Mouse (Mus musculus): ENCODE results near the gene Stau1.

The Stau1 gene

DNA sequence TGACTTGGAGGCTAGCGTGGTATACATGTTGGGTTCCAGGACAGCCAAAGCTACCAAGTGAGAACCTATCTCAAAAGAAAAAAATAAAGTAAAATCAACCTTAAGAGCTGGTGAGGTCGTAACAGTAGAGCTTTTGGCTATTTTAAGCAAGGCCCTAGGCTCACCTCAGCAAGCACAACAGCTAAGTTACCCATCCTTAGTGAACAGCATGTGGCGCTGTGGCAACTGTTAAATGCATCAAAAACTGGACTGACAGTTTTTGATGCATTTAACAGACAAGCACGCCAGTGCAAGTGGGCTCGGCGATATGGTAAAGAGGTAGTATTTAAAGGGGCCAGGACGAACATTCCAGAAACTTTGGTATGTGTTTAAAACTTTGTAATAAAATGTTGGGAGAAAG, 5.2 kb downstream of the Stau1 start:
- DNase-seq (ENCODE audit: low spot score in 2 of 2): no peak

DNA sequence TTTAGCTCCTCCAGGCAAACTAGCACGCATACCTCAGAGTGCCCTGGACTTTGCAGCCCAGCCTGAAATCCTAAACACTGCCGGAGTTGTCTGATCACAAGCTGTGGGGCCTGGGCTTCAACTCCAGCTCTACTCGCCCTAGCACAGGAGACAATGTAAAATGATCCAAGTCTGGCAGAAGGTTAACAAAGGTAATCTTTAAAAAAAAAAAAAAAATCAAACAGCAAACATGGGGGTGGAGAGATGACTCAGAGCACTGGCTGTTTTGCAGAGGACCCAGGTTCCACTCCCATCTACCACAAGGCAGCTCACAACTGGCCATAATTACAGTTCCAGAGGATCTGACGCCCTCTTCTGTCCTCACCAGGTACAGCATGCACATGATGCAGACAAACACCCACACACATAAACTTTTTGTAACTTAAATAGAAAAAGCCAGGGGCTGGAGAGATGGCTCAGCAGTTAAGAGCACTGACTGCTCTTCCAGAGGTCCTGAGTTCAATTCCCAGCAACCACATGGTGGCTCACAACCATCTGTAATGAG, 12.7 kb downstream of the Stau1 start:
- no peak for DNase-seq (ENCODE audit: low spot score in 2 of 2)

GRCm38 (mm10) chr2:166980161-166980560, 15.9 kb downstream of the Stau1 start:
- no peak for DNase-seq (ENCODE audit: low spot score in 2 of 2)

- DNase-seq (ENCODE audit: low spot score in 2 of 2): no peak
These were observed 18.6 kb downstream of the Stau1 start for GRCm38 (mm10) chr2:166977490-166977889.

- DNase-seq (ENCODE audit: low spot score in 2 of 2): no peak
These were observed 19.7 kb downstream of the Stau1 start for GRCm38 (mm10) chr2:166976356-166976755.

GRCm38 (mm10) chr2:166974177-166974872, 21.8 kb downstream of the Stau1 start:
- no peak for DNase-seq (ENCODE audit: low spot score in 2 of 2)

GRCm38 (mm10) chr2:166973153-166973552, 22.9 kb downstream of the Stau1 start:
- no peak for DNase-seq (ENCODE audit: low spot score in 2 of 2)

DNA sequence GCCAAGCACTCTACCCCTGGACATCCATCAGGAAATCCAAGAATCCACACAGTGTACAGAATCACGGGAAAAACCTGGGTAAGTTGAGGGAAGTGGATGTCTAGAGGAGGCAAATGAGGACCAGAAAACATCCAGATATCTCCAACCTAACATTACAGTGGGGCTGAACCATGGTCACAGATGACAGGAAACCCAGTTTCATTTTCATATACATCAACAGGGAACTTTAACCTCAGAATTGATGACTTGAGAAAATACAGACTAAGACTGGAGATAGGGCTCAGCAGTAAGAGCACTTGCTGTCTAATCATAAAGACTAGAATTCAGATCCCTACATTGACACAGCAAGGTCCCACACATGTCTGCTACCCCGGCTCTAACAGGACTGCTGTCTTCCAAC, 31.3 kb downstream of the Stau1 start:
- DNase-seq (ENCODE audit: low spot score in 2 of 2): no peak

DNA sequence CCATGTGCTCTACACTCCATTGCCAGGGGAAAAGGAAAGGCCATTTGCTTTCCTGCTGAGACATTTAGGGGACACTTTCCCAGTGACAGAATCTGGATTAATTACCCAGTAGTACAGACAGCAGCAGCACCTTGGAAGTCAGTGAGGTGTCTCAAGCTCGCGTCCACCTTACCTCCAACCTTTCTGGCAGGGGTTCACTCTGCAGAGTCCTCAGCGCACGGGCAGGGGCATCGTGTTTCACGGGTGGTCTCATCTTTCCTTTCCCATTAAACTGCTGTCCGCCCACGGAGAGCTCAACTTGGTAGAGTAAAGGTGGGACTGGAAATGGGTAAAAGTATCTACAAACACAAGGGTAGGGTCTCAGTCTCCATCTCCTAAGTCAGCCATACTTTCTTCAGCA, 32.8 kb downstream of the Stau1 start:
- no peak for DNase-seq (ENCODE audit: low spot score in 2 of 2)

GRCm38 (mm10) chr2:166960648-166961330, 35.3 kb downstream of the Stau1 start:
- no peak for DNase-seq (ENCODE audit: low spot score in 2 of 2)

DNA sequence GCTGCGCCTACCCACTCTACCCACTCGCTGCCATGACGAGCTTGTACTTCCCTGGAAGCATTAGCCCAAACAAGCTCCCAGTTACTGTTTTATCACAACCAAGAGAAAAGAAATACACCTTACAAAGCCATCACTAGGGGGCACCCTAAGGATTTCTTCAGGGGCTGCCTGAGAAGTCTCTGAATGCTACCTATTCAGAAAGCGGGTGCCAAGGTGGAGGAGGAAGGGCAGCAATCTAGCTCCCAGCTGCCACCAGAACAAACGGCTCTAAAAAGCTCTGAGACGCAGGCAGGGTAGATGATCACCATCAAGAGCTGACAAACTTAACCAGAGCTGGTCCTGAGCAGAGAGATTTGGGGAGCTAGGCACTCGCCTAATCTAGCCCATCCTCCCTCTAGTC, 39.3 kb downstream of the Stau1 start:
- no peak for DNase-seq (ENCODE audit: low spot score in 2 of 2)

DNA sequence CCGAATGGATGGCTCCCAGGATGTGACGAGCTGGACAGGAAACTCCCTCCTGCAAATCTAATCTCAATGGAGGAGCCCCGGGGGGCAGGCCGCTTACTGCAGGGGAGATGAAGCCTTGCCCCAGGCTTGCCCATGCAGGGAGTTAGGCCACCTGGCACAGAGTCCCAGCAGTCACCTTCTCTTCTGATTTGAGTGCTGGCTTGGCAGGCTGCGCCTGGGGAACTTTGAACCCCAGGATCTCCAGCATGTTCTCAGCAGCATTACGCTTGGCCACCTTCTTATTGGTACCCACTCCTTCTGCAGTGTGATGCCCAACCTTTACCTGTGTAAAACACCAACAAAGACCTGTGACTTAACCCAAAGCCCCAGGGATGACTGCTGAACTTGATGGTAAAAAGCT, 43.9 kb downstream of the Stau1 start:
- no peak for DNase-seq (ENCODE audit: low spot score in 2 of 2)

DNA sequence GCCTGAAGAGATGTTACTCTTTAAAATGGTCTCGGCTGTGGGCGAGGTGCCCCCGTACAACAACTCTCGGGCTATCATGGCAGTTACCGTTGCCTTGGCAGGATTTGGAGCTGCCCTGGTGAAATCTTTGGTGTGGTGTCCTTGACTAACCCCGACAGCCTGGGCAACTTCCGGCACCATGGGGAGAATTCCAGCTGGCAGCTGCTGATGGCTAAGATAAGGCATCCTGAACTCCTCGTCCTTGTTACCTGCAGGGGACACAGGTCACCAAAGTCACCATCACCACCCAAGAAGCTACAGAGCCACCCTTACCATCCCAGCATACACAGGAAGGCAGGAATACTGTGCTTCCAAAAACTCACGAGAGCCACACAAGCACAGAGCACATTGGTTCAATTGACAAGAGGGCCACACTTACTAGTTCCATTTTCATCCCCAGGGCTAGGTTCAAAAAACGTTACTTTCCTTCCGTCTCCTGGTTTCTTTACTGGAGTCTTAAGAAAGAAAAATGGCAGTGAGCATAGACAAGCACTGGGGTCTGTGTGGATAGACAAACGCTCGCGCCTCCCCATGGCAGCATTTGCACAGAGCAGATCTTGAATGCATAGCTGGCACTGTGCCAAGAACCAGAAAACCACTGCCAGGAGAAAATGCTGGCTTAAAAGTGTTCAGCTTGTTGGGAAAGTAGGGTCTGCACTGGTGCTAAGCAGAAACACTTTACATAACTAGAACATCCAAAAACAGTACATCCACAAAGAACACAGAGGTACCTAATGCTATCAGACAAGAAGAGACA, 45.0 kb downstream of the Stau1 start:
- DNase-seq (ENCODE audit: low spot score in 2 of 2): no peak

DNA sequence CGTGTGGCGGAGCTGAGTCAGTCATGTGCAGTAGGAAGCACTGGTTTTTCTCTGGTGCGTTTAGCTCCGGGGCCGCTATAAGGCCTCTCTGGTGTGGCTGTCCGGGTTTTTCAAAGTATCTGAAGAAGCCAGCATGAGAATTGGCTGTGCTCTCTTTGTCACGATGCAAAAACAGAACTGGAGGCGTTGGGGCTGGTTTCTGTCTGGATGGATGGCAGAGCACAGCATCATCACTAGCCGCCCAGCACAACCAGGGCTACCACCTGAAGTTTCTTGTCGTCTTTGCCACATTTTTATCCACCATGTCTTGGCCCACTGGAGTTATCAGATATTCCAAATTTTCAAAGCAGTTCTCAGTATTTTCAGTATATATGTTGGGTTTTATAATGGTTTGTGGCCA, 47.2 kb downstream of the Stau1 start:
- no peak for DNase-seq (ENCODE audit: low spot score in 2 of 2)

GRCm38 (mm10) chr2:166948246-166948645, 47.9 kb downstream of the Stau1 start:
- DNase-seq (ENCODE audit: low spot score in 2 of 2): no peak

GRCm38 (mm10) chr2:166945456-166945855, 50.6 kb downstream of the Stau1 start:
- no peak for DNase-seq (ENCODE audit: low spot score in 2 of 2)

- no peak for DNase-seq (ENCODE audit: low spot score in 2 of 2)
These were observed 51.8 kb downstream of the Stau1 start for GRCm38 (mm10) chr2:166944346-166944745.

DNA sequence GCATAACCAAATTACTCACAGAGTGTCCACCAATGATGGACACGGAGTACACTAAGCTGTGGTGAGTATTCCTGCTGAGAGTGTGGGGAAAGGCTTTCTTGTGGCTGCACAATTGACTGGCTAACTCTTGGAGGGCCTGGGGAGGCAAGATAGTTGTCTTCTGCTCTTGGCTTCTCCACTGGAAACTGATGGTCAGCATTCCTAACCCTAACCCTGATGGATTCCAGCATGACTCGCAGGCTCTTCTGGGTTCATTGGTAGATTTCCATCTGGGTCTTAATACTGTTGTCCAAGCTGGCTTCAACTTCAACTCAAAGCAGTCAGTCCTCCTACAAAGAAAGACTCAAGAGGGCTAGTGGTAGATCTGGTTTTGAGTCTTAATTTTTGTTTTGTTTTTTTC, 53.0 kb downstream of the Stau1 start:
- DNase-seq (ENCODE audit: low spot score in 2 of 2): no peak

GRCm38 (mm10) chr2:166936166-166936565, 59.9 kb downstream of the Stau1 start:
- no peak for DNase-seq (ENCODE audit: low spot score in 2 of 2)

GRCm38 (mm10) chr2:166935582-166935981, 60.5 kb downstream of the Stau1 start:
- no peak for DNase-seq (ENCODE audit: low spot score in 2 of 2)

- no peak for DNase-seq (ENCODE audit: low spot score in 2 of 2)
These were observed 61.7 kb downstream of the Stau1 start for GRCm38 (mm10) chr2:166934416-166934815.

GRCm38 (mm10) chr2:166933943-166934342, 62.2 kb downstream of the Stau1 start:
- DNase-seq (ENCODE audit: low spot score in 2 of 2): no peak

Data from urinary bladder, adult 18-20 months (tissue).